Mouse (Mus musculus): Measurements from ENCODE around the gene Supt20.
"Not testable (repeated sequence)": the region's sequence is repeated elsewhere in the genome, so short reads cannot be mapped to it uniquely, and the experiment has no call there.

Gene Supt20

GRCm38 (mm10) chr3:54699759-54700301, 7.2 kb downstream of the Supt20 start:
- in situ Hi-C loops (cut with MseI, MboI) = no loop called here

- in situ Hi-C loops (cut with MseI, MboI) = not testable (repeated sequence)
Measured at GRCm38 (mm10) chr3:54704106-54704505, 11.5 kb downstream of the Supt20 start.

GRCm38 (mm10) chr3:54708972-54709371, 16.4 kb downstream of the Supt20 start:
- in situ Hi-C loops (cut with MseI, MboI) = no loop called here

- in situ Hi-C loops (cut with MseI, MboI) = no loop called here
Measured at GRCm38 (mm10) chr3:54714253-54714652, 21.6 kb downstream of the Supt20 start, which contains the start of gene Gm21958. Gene Gm21958, minus strand, starts transcription at chr3:54714353.

- in situ Hi-C loops (cut with MseI, MboI) = no loop called here
Measured at GRCm38 (mm10) chr3:54715461-54715860, 22.9 kb downstream of the Supt20 start.

- in situ Hi-C loops (cut with MseI, MboI) = no loop called here
Measured at GRCm38 (mm10) chr3:54717348-54717747, 24.7 kb downstream of the Supt20 start.

- in situ Hi-C loops (cut with MseI, MboI) = no loop called here
Measured at GRCm38 (mm10) chr3:54718947-54719346, 26.3 kb downstream of the Supt20 start.

- in situ Hi-C loops (cut with MseI, MboI) = no loop called here
Measured at GRCm38 (mm10) chr3:54723741-54724500, 31.3 kb downstream of the Supt20 start.

GRCm38 (mm10) chr3:54725344-54725743, 32.7 kb downstream of the Supt20 start:
- in situ Hi-C loops (cut with MseI, MboI) = no loop called here

- in situ Hi-C loops (cut with MseI, MboI) = no loop called here
Measured at GRCm38 (mm10) chr3:54727588-54727987, 35.0 kb downstream of the Supt20 start.

- in situ Hi-C loops (cut with MseI, MboI) = no loop called here
Measured at GRCm38 (mm10) chr3:54728100-54728499, 35.5 kb downstream of the Supt20 start.

GRCm38 (mm10) chr3:54731626-54732150, 39.1 kb downstream of the Supt20 start:
- in situ Hi-C loops (cut with MseI, MboI) = no loop called here

GRCm38 (mm10) chr3:54732371-54732770, 39.8 kb downstream of the Supt20 start:
- in situ Hi-C loops (cut with MseI, MboI) = no loop called here

GRCm38 (mm10) chr3:54734411-54735246, 42.0 kb downstream of the Supt20 start:
- in situ Hi-C loops (cut with MseI, MboI) = no loop called here

GRCm38 (mm10) chr3:54735247-54736046, 42.8 kb downstream of the Supt20 start, which contains the start of the genes Exosc8 and Alg5:
Gene Exosc8, minus strand, starts transcription at chr3:54735393.
Gene Alg5, plus strand, starts transcription at chr3:54735539.
- in situ Hi-C loops (cut with MseI, MboI) = no loop called here

- in situ Hi-C loops (cut with MseI, MboI) = no loop called here
Measured at GRCm38 (mm10) chr3:54736101-54736927, 43.7 kb downstream of the Supt20 start.

- in situ Hi-C loops (cut with MseI, MboI) = no loop called here
Measured at GRCm38 (mm10) chr3:54737317-54737716, 44.7 kb downstream of the Supt20 start.

- in situ Hi-C loops (cut with MseI, MboI) = no loop called here
Measured at GRCm38 (mm10) chr3:54741965-54742364, 49.4 kb downstream of the Supt20 start.

GRCm38 (mm10) chr3:54745799-54746198, 53.2 kb downstream of the Supt20 start:
- in situ Hi-C loops (cut with MseI, MboI) = no loop called here

GRCm38 (mm10) chr3:54753411-54753810, 60.8 kb downstream of the Supt20 start:
- in situ Hi-C loops (cut with MseI, MboI) = no loop called here
